Mouse (Mus musculus): ENCODE measurements around the gene Sh3bp1. TPM values are rescaled to one million over a fixed set of nuclear protein-coding genes. Genes with fewer than 3 reads are reported as not detected.
A peak's percentile ranks its signal among the peaks of the same experiment; 100 is the strongest.
"Not testable (repeated sequence)": the region's sequence is repeated elsewhere in the genome, so short reads cannot be mapped to it uniquely, and the experiment has no call there.

Sh3bp1 gene
- polyA plus RNA-seq, 1 experiment from 2014 or later: 15.5 TPM

DNA sequence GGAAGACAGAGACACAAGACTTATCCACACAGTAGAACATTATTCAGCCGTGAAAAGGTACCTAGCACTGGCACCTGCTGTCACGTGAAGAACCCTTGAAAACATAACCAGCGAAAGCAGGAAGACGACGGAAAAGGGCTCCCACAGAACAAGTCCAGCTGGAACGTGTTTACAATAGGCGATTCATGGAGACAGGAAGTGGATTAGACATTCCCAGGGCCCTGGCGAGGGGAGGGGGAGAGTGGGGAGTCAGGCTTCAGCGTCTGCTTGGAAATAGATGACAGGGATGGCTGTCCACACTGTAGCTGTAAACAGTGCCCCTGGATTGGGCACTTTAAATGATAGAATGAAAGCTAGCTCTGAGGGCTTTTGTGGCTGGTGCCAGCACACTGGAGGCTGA is 31.2 kb upstream of the Sh3bp1 start:
- H3K36me3 ChIP-seq: no peaks in the 10 kb centered on the region
- 27% methylated on average over 9 of the region's 9 CpGs for WGBS
- H3K27ac ChIP-seq: peak overlapping the region; percentile 56
- no peak overlapping the region for H3K4me2 ChIP-seq (replicated peaks)
- no peaks in the 10 kb centered on the region for H3K9me3 ChIP-seq (replicated peaks)
- ATAC-seq (ENCODE audit: low FRiP score): peak; percentile 51
- H3K4me1 ChIP-seq: peaks cover 6% of the 10 kb centered on the region; the same call in 1 of the 2 replicates
- no peaks in the 10 kb centered on the region for H3K27me3 ChIP-seq
- H3K4me3 ChIP-seq: no peak overlapping the region
- H3K9ac ChIP-seq: no peak overlapping the region

- Histone ChIP-seq H3K9ac (no peak overlapping the region), H3K4me1 (peaks cover 6% of the 10 kb centered on the region; the same call in 1 of the 2 replicates), H3K4me2 (replicated peaks) (no peak overlapping the region), H3K27me3 (no peaks in the 10 kb centered on the region), H3K36me3 (no peaks in the 10 kb centered on the region), H3K27ac (peak overlapping the region; percentile 56), H3K4me3 (no peak overlapping the region), H3K9me3 (replicated peaks) (no peaks in the 10 kb centered on the region)
- ATAC-seq (ENCODE audit: low FRiP score): 0 out of 2 replicates have a peak, but pooled peaks have one; percentile 24
- WGBS: 47% methylated on average over 7 of the region's 7 CpGs
Measured at GRCm38 (mm10) chr15:78868826-78869233, 30.7 kb upstream of the Sh3bp1 start.

GRCm38 (mm10) chr15:78869775-78870174 is 29.8 kb upstream of the Sh3bp1 start:
- H3K4me2 ChIP-seq (replicated peaks): no peak overlapping the region
- H3K4me1 ChIP-seq: peaks cover 6% of the 10 kb centered on the region; the same call in 1 of the 2 replicates
- H3K9ac ChIP-seq: no peak overlapping the region
- WGBS: 30% methylated on average over 6 of the region's 6 CpGs
- ATAC-seq (ENCODE audit: low FRiP score): no peak
- no peak overlapping the region for H3K27ac ChIP-seq
- no peaks in the 10 kb centered on the region for H3K27me3 ChIP-seq
- H3K4me3 ChIP-seq: no peak overlapping the region
- no peaks in the 10 kb centered on the region for H3K9me3 ChIP-seq (replicated peaks)
- no peaks in the 10 kb centered on the region for H3K36me3 ChIP-seq

DNA sequence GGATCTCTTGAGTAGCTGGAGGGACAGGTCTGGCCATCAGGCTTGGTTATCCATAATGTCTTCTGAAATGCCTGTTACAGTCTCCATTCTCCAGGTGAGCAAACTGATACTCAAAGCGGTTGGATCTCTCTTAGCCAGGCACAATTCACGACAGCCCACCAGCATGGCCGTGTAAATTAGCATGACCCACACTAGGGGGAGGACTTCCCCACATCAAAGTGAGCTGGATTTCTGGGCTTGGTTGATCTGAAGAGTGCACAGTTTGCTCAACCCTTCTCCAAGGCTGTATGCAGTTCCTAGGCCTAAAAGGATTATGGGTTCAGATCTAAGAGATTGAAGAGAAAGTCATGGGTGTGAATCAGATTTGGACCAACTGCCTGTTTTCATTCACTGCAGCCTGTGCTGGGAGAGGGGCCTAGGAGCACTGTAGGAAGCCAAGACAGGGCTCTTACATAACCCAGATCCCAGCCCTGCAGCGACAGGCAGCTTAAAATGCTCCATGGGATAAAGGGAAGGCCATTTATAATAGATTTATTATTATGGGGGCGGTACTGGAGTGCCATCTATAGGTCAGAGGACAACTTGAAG is 27.5 kb upstream of the Sh3bp1 start:
- Histone ChIP-seq H3K27me3 (no peaks in the 10 kb centered on the region), H3K4me3 (no peak overlapping the region), H3K4me1 (peaks cover 19% of the 10 kb centered on the region), H3K27ac (no peak overlapping the region), H3K36me3 (no peaks in the 10 kb centered on the region), H3K4me2 (replicated peaks) (no peak overlapping the region), H3K9me3 (replicated peaks) (no peaks in the 10 kb centered on the region), H3K9ac (no peak overlapping the region)
- ATAC-seq (ENCODE audit: low FRiP score): no peak
- WGBS: 58% methylated on average over 5 of the region's 5 CpGs

- Histone ChIP-seq H3K9ac (no peak overlapping the region), H3K27ac (no peak overlapping the region), H3K4me3 (no peak overlapping the region)
Measured at GRCm38 (mm10) chr15:78873803-78874435, 25.6 kb upstream of the Sh3bp1 start.

DNA sequence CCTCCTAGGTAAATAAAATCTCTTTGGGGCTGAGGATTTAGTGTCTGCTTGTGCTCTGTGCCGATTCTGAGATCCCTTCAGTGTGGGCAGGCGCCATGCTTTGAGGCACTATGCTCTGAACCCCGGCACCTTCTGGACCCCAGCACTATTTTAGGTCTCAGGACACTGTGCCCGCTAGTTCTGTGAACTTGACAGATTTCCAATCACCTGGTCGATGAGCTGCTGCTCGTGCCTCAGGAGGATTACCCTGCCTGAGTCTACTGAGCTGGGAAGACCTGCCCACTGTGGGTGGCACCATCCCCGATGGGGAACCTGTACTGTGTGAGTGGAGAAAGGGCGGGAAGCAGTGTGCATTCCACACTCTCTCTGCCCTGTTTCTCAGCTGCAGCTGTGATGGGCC is 24.6 kb upstream of the Sh3bp1 start:
- Histone ChIP-seq H3K4me3 (no peak overlapping the region), H3K4me2 (replicated peaks) (no peak overlapping the region), H3K9ac (no peak overlapping the region), H3K27me3 (no peaks in the 10 kb centered on the region), H3K36me3 (no peaks in the 10 kb centered on the region; the same call in 1 of the 2 replicates), H3K27ac (peak overlapping the region; percentile 98; the same call in 1 of the 2 replicates), H3K4me1 (peaks cover 29% of the 10 kb centered on the region), H3K9me3 (replicated peaks) (no peaks in the 10 kb centered on the region)
- ATAC-seq (ENCODE audit: low FRiP score): no peak
- WGBS: 80% methylated on average over 8 of the region's 8 CpGs

More at GRCm38 (mm10) chr15:78873803-78874435, 25.6 kb upstream of the Sh3bp1 start:
- Histone ChIP-seq H3K4me2 (replicated peaks) (no peak overlapping the region), H3K27me3 (no peaks in the 10 kb centered on the region), H3K9me3 (replicated peaks) (no peaks in the 10 kb centered on the region), H3K4me1 (peaks cover 22% of the 10 kb centered on the region), H3K36me3 (no peaks in the 10 kb centered on the region)
- ATAC-seq (ENCODE audit: low FRiP score): no peak
- 52% methylated on average over 13 of the region's 13 CpGs for WGBS

- WGBS: 84% methylated on average over 5 of the region's 5 CpGs
- H3K4me1 ChIP-seq: peaks cover 29% of the 10 kb centered on the region
- H3K27ac ChIP-seq: peak overlapping the region; percentile 98
Measured at GRCm38 (mm10) chr15:78875537-78875936, 24.0 kb upstream of the Sh3bp1 start.

GRCm38 (mm10) chr15:78876258-78876696 is 23.3 kb upstream of the Sh3bp1 start:
- H3K4me2 ChIP-seq (replicated peaks): peak overlapping the region; percentile 90
- peak; percentile 27; the same call in 1 of the 2 replicates for ATAC-seq (ENCODE audit: low FRiP score)
- no peaks in the 10 kb centered on the region for H3K9me3 ChIP-seq (replicated peaks)
- peaks cover 12% of the 10 kb centered on the region for H3K36me3 ChIP-seq
- WGBS: 3% methylated on average over 17 of the region's 17 CpGs
- peak overlapping the region; percentile 79 for H3K9ac ChIP-seq
- H3K27ac ChIP-seq: peak overlapping the region; percentile 98
- H3K27me3 ChIP-seq: no peaks in the 10 kb centered on the region
- peak overlapping the region; percentile 76 for H3K4me3 ChIP-seq
- peaks cover 29% of the 10 kb centered on the region for H3K4me1 ChIP-seq

More at GRCm38 (mm10) chr15:78875537-78875936, 24.0 kb upstream of the Sh3bp1 start:
- no peak overlapping the region for H3K4me3 ChIP-seq
- no peak overlapping the region for H3K9ac ChIP-seq
- no peak for ATAC-seq (ENCODE audit: low FRiP score)
- H3K4me2 ChIP-seq (replicated peaks): peak overlapping the region; percentile 90
- no peaks in the 10 kb centered on the region for H3K9me3 ChIP-seq (replicated peaks)
- H3K36me3 ChIP-seq: peaks cover 5% of the 10 kb centered on the region; the same call in 1 of the 2 replicates
- H3K27me3 ChIP-seq: no peaks in the 10 kb centered on the region

GRCm38 (mm10) chr15:78876991-78877809 is 22.4 kb upstream of the Sh3bp1 start, which contains the start of gene Gga1:
Gga1 (plus strand) TSS chr15:78877190.
- peaks cover 21% of the 10 kb centered on the region for H3K36me3 ChIP-seq
- H3K4me3 ChIP-seq: peak within 1 kb of the TSS; percentile 76
- peak; percentile 93 for ATAC-seq (ENCODE audit: low FRiP score)
- H3K4me2 ChIP-seq (replicated peaks): peak within 1 kb of the TSS; percentile 90
- WGBS: under 1% methylated on average over 76 of the region's 95 CpGs
- no peaks in the 10 kb centered on the region for H3K9me3 ChIP-seq (replicated peaks)
- peak within 1 kb of the TSS; percentile 79 for H3K9ac ChIP-seq
- H3K27ac ChIP-seq: peak within 1 kb of the TSS; percentile 98
- H3K27me3 ChIP-seq: no peaks in the 10 kb centered on the region
- H3K4me1 ChIP-seq: peaks cover 29% of the 10 kb centered on the region

GRCm38 (mm10) chr15:78877810-78878390 is 21.7 kb upstream of the Sh3bp1 start:
- Histone ChIP-seq H3K27ac (peak overlapping the region; percentile 98), H3K27me3 (no peaks in the 10 kb centered on the region), H3K4me2 (replicated peaks) (peak overlapping the region; percentile 90), H3K36me3 (peaks cover 28% of the 10 kb centered on the region), H3K4me1 (peaks cover 29% of the 10 kb centered on the region), H3K4me3 (peak overlapping the region; percentile 76), H3K9me3 (replicated peaks) (no peaks in the 10 kb centered on the region), H3K9ac (peak overlapping the region; percentile 79)
- under 1% methylated on average over 16 of the region's 17 CpGs for WGBS
- no peak; the same call in 1 of the 2 replicates for ATAC-seq (ENCODE audit: low FRiP score)

DNA sequence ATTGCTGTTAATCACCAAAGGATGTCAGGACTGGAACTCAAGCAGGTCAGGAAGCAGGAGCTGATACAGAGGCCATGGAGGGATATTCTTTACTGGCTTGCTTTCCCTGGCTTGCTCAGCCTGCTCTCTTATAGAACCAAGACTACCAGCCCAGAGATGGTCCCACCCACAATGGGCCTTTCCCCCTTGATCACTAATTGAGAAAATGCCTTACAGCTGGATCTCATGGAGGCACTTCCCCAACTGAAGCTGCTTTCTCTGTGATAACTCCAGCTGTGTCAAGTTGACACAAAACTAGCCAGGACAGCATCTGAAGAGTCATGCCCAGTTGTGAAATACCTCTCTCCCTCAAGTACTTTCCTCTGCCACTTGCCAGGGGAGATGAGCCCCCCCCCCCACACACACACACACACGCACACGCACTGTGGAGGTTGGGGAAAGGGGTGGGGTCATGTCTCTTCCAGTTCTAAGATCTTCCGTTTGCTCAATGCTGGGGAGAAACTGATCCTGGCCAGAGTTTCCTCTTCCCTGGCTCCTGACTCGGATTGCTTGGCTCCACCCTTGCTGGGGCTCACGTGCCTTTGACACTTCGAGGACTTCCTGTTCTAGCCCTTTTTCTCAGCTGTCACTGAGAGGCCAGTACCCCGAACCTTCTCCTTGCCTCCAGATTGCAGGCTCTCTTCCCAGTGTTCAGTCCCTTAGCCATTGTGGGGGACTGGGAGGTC is 20.6 kb upstream of the Sh3bp1 start:
- H3K27ac ChIP-seq: not testable (repeated sequence)

More for the DNA sequence above, 20.6 kb upstream of the Sh3bp1 start:
- H3K27me3 ChIP-seq; H3K9me3 ChIP-seq (replicated peaks); H3K4me3 ChIP-seq; ATAC-seq (ENCODE audit: low FRiP score): not testable (repeated sequence)
- peaks cover 29% of the 10 kb centered on the region for H3K4me1 ChIP-seq
- H3K4me2 ChIP-seq (replicated peaks): 0 out of 2 replicates have a peak overlapping the region, but pooled peaks have one; percentile 90
- 0 out of 2 replicates have a peak overlapping the region, but pooled peaks have one; percentile 13 for H3K9ac ChIP-seq
- 60% methylated on average over 7 of the region's 7 CpGs for WGBS
- H3K36me3 ChIP-seq: peaks cover 38% of the 10 kb centered on the region
